In genomic region chr16:9954266-9954665, GRCm38 (mm10) we compare ENCODE assay signal across 23 mouse cellular contexts. TPM values are rescaled to one million over a fixed set of nuclear protein-coding genes. Genes with fewer than 3 reads are reported as not detected.
"Had no signal": no experiment of that assay in that cellular context is flagged by ENCODE, and none has a peak within 500 bp of the region (broad histone marks: within the 10 kb centered on the region; RNA-seq: fewer than 3 reads in every experiment).

No protein-coding gene starts in this region.

- H3K27ac ChIP-seq: kidney, postnatal 0 days; limb, embryonic 12.5 days; limb, embryonic 15.5 days; liver, embryonic 14.5 days; midbrain, embryonic 10.5 days; midbrain, embryonic 13.5 days; neural tube, embryonic 12.5 days; neural tube, embryonic 15.5 days; stomach, embryonic 15.5 days had no signal

- H3K27me3 ChIP-seq: limb, embryonic 12.5 days; limb, embryonic 15.5 days; megakaryocyte, embryonic 14.5 days; midbrain, embryonic 13.5 days; neural tube, embryonic 12.5 days; neural tube, embryonic 15.5 days; stomach, embryonic 15.5 days had no signal

- DNase-seq: kidney, adult 2 months; left cerebral cortex, postnatal 4 days; liver, postnatal 0 days; lung, embryonic 14.5 days; lung, postnatal 10 days; lung, postnatal 36 days; retina, postnatal 1 day; right cerebral cortex, postnatal 25 days; spleen, adult 18-20 months; thymus, adult 2 months; thymus, postnatal 14 days; thymus, postnatal 4 days had no signal

- H3K4me1 ChIP-seq: limb, embryonic 12.5 days; limb, embryonic 15.5 days; megakaryocyte, embryonic 14.5 days; neural tube, embryonic 12.5 days; neural tube, embryonic 15.5 days; stomach, embryonic 15.5 days had no signal

- H3K4me3 ChIP-seq: limb, embryonic 12.5 days; limb, embryonic 15.5 days; megakaryocyte, embryonic 14.5 days; midbrain, embryonic 10.5 days; midbrain, embryonic 13.5 days; neural tube, embryonic 12.5 days; neural tube, embryonic 15.5 days; stomach, embryonic 15.5 days had no signal

RNA-seq across cellular contexts. Expression of gene Grin2a, which starts 41.1 kb away (rescaled TPM):
- polyA plus RNA-seq: intestine, postnatal 0 days; kidney, adult 2 months; liver, embryonic 14.5 days; liver, postnatal 0 days had no signal
